Mouse (Mus musculus): Measurements from ENCODE around the gene D230025D16Rik. TPM values are rescaled to one million over a fixed set of nuclear protein-coding genes. Genes with fewer than 3 reads are reported as not detected.

D230025D16Rik gene
- polyA plus RNA-seq, 1 experiment from 2014 or later: 37.1 TPM

- ATAC-seq (replicated peaks): no peak
- peaks cover 32% of the 10 kb centered on the region for H3K4me1 ChIP-seq
- H3K9ac ChIP-seq: no peak overlapping the region
- 40% methylated on average over 16 of the region's 16 CpGs for WGBS
- H3K36me3 ChIP-seq (replicated peaks): no peaks in the 10 kb centered on the region
- peaks cover 87% of the 10 kb centered on the region for H3K27me3 ChIP-seq (replicated peaks)
- H3K27ac ChIP-seq: no peak overlapping the region
- no peak overlapping the region for H3K4me3 ChIP-seq
- no peak overlapping the region; the same call in 1 of the 2 replicates for H3K4me2 ChIP-seq
- H3K9me3 ChIP-seq: no peaks in the 10 kb centered on the region
Measured at GRCm38 (mm10) chr8:105263244-105263912, 38.4 kb downstream of the D230025D16Rik start.

GRCm38 (mm10) chr8:105264024-105264982, 39.4 kb downstream of the D230025D16Rik start, which contains the start of the genes Tradd and Fbxl8:
TSS of gene Tradd (minus strand) at chr8:105264609.
TSS of gene Fbxl8 (plus strand) at chr8:105264648.
- under 1% methylated on average over 54 of the region's 54 CpGs for WGBS
- Histone ChIP-seq H3K36me3 (replicated peaks) (no peaks in the 10 kb centered on the region), H3K4me3 (peak within 1 kb of the TSS; percentile 48), H3K27ac (no peak within 1 kb of the TSS), H3K4me1 (peaks cover 32% of the 10 kb centered on the region), H3K27me3 (replicated peaks) (peaks cover 82% of the 10 kb centered on the region), H3K9ac (peak within 1 kb of the TSS; percentile 41), H3K9me3 (no peaks in the 10 kb centered on the region), H3K4me2 (peak within 1 kb of the TSS; percentile 77)
- ATAC-seq (replicated peaks): no peak

GRCm38 (mm10) chr8:105265128-105265527, 40.2 kb downstream of the D230025D16Rik start:
- H3K4me2 ChIP-seq: peak overlapping the region; percentile 77
- H3K4me3 ChIP-seq: peak overlapping the region; percentile 48
- no peak overlapping the region for H3K27ac ChIP-seq
- 14% methylated on average over 10 of the region's 10 CpGs for WGBS
- ATAC-seq (replicated peaks): no peak
- H3K9me3 ChIP-seq: no peaks in the 10 kb centered on the region
- no peaks in the 10 kb centered on the region for H3K36me3 ChIP-seq (replicated peaks)
- no peak overlapping the region for H3K9ac ChIP-seq
- H3K27me3 ChIP-seq (replicated peaks): peaks cover 83% of the 10 kb centered on the region
- H3K4me1 ChIP-seq: peaks cover 33% of the 10 kb centered on the region

- H3K27me3 ChIP-seq (replicated peaks): peaks cover 83% of the 10 kb centered on the region
Measured at GRCm38 (mm10) chr8:105266775-105267174, 41.8 kb downstream of the D230025D16Rik start.

GRCm38 (mm10) chr8:105268342-105269074, 43.6 kb downstream of the D230025D16Rik start:
- ATAC-seq (replicated peaks): peak; percentile 93
- peak overlapping the region; percentile 66 for H3K27ac ChIP-seq
- H3K27me3 ChIP-seq (replicated peaks): peaks cover 86% of the 10 kb centered on the region

More at GRCm38 (mm10) chr8:105266775-105267174, 41.8 kb downstream of the D230025D16Rik start:
- Histone ChIP-seq H3K4me3 (no peak overlapping the region), H3K4me1 (peaks cover 41% of the 10 kb centered on the region), H3K9me3 (no peaks in the 10 kb centered on the region), H3K27ac (no peak overlapping the region), H3K9ac (no peak overlapping the region), H3K4me2 (no peak overlapping the region), H3K36me3 (replicated peaks) (no peaks in the 10 kb centered on the region)
- 7% methylated on average over 13 of the region's 13 CpGs for whole genome bisulfite sequencing
- ATAC-seq (replicated peaks): no peak

GRCm38 (mm10) chr8:105269075-105269458, 44.1 kb downstream of the D230025D16Rik start:
- Histone ChIP-seq H3K27ac (no peak overlapping the region; the same call in 1 of the 2 replicates), H3K4me2 (peak overlapping the region; percentile 85), H3K9ac (peak overlapping the region; percentile 49), H3K27me3 (replicated peaks) (peaks cover 86% of the 10 kb centered on the region), H3K36me3 (replicated peaks) (no peaks in the 10 kb centered on the region), H3K4me1 (peaks cover 39% of the 10 kb centered on the region), H3K4me3 (peak overlapping the region; percentile 54), H3K9me3 (no peaks in the 10 kb centered on the region)
- ATAC-seq (replicated peaks): peak; percentile 53
- 0% methylated on average over 10 of the region's 10 CpGs for WGBS

More at GRCm38 (mm10) chr8:105268342-105269074, 43.6 kb downstream of the D230025D16Rik start:
- Histone ChIP-seq H3K9ac (peak overlapping the region; percentile 49), H3K4me1 (peaks cover 41% of the 10 kb centered on the region), H3K36me3 (replicated peaks) (no peaks in the 10 kb centered on the region), H3K4me3 (peak overlapping the region; percentile 54), H3K9me3 (no peaks in the 10 kb centered on the region), H3K4me2 (peak overlapping the region; percentile 85)
- under 1% methylated on average over 65 of the region's 65 CpGs for WGBS

GRCm38 (mm10) chr8:105269461-105269947, 44.6 kb downstream of the D230025D16Rik start, which contains the start of gene Hsf4:
TSS of gene Hsf4 (plus strand) at chr8:105269801.
- Histone ChIP-seq H3K9ac (peak within 1 kb of the TSS; percentile 49), H3K4me1 (peaks cover 37% of the 10 kb centered on the region), H3K4me3 (peak within 1 kb of the TSS; percentile 54), H3K9me3 (no peaks in the 10 kb centered on the region), H3K4me2 (peak within 1 kb of the TSS; percentile 85), H3K36me3 (replicated peaks) (no peaks in the 10 kb centered on the region), H3K27me3 (replicated peaks) (peaks cover 89% of the 10 kb centered on the region), H3K27ac (peak within 1 kb of the TSS; percentile 66)
- WGBS: under 1% methylated on average over 42 of the region's 42 CpGs
- ATAC-seq (replicated peaks): no peak

GRCm38 (mm10) chr8:105270101-105270915, 45.4 kb downstream of the D230025D16Rik start:
- H3K4me1 ChIP-seq: peaks cover 31% of the 10 kb centered on the region
- 3% methylated on average over 39 of the region's 39 CpGs for WGBS
- H3K4me2 ChIP-seq: peak overlapping the region; percentile 85
- H3K4me3 ChIP-seq: peak overlapping the region; percentile 54; the same call in 1 of the 2 replicates
- peaks cover 91% of the 10 kb centered on the region for H3K27me3 ChIP-seq (replicated peaks)
- no peak overlapping the region for H3K9ac ChIP-seq
- no peak overlapping the region for H3K27ac ChIP-seq
- no peaks in the 10 kb centered on the region for H3K9me3 ChIP-seq
- H3K36me3 ChIP-seq (replicated peaks): no peaks in the 10 kb centered on the region
- no peak for ATAC-seq (replicated peaks)

GRCm38 (mm10) chr8:105270916-105271186, 45.9 kb downstream of the D230025D16Rik start:
- no peak for ATAC-seq (replicated peaks)
- Histone ChIP-seq H3K36me3 (replicated peaks) (no peaks in the 10 kb centered on the region), H3K27ac (no peak overlapping the region), H3K4me1 (peaks cover 36% of the 10 kb centered on the region), H3K9ac (no peak overlapping the region), H3K27me3 (replicated peaks) (peaks cover 91% of the 10 kb centered on the region), H3K4me3 (peak overlapping the region; percentile 14; the same call in 1 of the 2 replicates), H3K9me3 (no peaks in the 10 kb centered on the region), H3K4me2 (peak overlapping the region; percentile 24; the same call in 1 of the 2 replicates)
- WGBS: 2% methylated on average over 11 of the region's 11 CpGs

- peak overlapping the region; percentile 50; the same call in 1 of the 2 replicates for H3K4me3 ChIP-seq
- 6% methylated on average over 11 of the region's 11 CpGs for WGBS
Measured at GRCm38 (mm10) chr8:105275387-105275786, 50.4 kb downstream of the D230025D16Rik start.

GRCm38 (mm10) chr8:105275840-105276239, 50.9 kb downstream of the D230025D16Rik start, which contains the start of gene Nol3:
TSS of gene Nol3 (plus strand) at chr8:105276140.
- H3K4me2 ChIP-seq: peak within 1 kb of the TSS; percentile 94
- no peaks in the 10 kb centered on the region for H3K9me3 ChIP-seq
- peaks cover 30% of the 10 kb centered on the region for H3K4me1 ChIP-seq
- 0 out of 2 replicates have a peak within 1 kb of the TSS, but pooled peaks have one; percentile 17 for H3K27ac ChIP-seq
- ATAC-seq (replicated peaks): peak; percentile 10
- peak within 1 kb of the TSS; percentile 50 for H3K4me3 ChIP-seq
- H3K36me3 ChIP-seq (replicated peaks): peaks cover 4% of the 10 kb centered on the region; the same call in 1 of the 2 replicates
- H3K9ac ChIP-seq: peak within 1 kb of the TSS; percentile 44
- WGBS: 5% methylated on average over 10 of the region's 10 CpGs
- H3K27me3 ChIP-seq (replicated peaks): peaks cover 79% of the 10 kb centered on the region

More at GRCm38 (mm10) chr8:105275387-105275786, 50.4 kb downstream of the D230025D16Rik start:
- H3K36me3 ChIP-seq (replicated peaks): 0 out of 2 replicates have a peak, but pooled peaks cover 4% of the 10 kb centered on the region
- H3K4me2 ChIP-seq: peak overlapping the region; percentile 94
- H3K27ac ChIP-seq: no peak overlapping the region
- no peaks in the 10 kb centered on the region for H3K9me3 ChIP-seq
- H3K27me3 ChIP-seq (replicated peaks): peaks cover 83% of the 10 kb centered on the region
- peaks cover 34% of the 10 kb centered on the region for H3K4me1 ChIP-seq
- H3K9ac ChIP-seq: no peak overlapping the region
- ATAC-seq (replicated peaks): no peak
